Mouse (Mus musculus): ENCODE data around the gene Galntl5.
"Not testable (repeated sequence)": the region's sequence is repeated elsewhere in the genome, so short reads cannot be mapped to it uniquely, and the experiment has no call there.

GRCm38 (mm10) chr5:25177937-25178336, 3.3 kb upstream of the Galntl5 start:
- not testable (repeated sequence) for TF ChIP-seq CTCF (IDR thresholded peaks at IDR 0.05; ENCODE audit: borderline replicate concordance, insufficient read depth, low read depth, low read length); POLR2A (IDR thresholded peaks at IDR 0.05; ENCODE audit: borderline replicate concordance, insufficient read depth, low read length)

Data from cerebellum, adult 2 months (tissue).